Mouse (Mus musculus) right cerebral cortex, postnatal 14 days (tissue): ENCODE data around the gene Unk.
A peak's percentile ranks its signal among the peaks of the same experiment; 100 is the strongest.

ENCODE experiments used
- DNase-seq: peaks from one replicate; pipeline ENCODE4 v3.0.0; 2022

Gene Unk

GRCm38 (mm10) chr11:116030088-116030897 is at the start of gene Unk:
Unk (plus strand) TSS chr11:116030322.
- peak; percentile 94 for DNase-seq

GRCm38 (mm10) chr11:115982472-115982871 is 47.6 kb upstream of the Unk start:
- no peak for DNase-seq

- DNase-seq, result no peak
Observed at GRCm38 (mm10) chr11:115983291-115983690, 46.8 kb upstream of the Unk start.

DNA sequence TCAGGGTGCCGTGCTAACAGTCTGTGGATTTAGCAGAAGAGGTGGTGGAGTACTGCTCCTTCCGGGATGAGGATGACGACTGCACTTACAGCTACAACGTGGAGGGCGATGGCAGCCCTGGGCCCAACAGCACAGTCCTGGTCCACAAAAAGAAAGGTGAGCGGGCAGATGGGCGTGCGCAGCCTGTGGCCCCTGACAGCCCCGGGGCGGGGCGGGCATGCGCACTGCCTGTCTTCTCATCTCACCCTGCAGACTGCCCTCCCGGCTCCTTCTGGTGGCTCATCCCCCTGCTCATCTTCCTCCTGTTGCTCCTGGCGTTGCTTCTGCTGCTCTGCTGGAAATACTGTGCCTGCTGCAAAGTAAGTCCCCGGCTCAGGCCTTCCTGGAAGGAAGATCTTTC is 40.4 kb upstream of the Unk start:
- DNase-seq, result no peak

DNA sequence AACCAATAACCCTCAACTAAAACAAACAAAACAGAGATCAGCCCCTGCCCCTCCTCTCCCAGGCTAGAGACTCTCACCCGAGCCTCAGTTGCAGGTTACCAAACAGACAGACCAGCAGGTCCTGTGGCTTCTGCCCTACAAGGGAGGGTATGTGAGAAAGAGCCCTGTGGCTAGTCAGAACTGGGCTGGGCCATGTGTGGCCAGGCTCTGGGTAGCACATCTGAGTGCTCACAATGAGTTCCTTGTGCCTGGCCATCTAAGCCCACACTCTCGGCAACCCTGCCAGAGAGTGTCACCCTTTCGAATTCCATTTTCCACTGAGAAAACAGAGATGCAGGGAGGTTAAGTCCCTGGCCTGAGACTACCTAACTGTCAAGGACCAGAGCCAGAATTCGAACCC is 38.0 kb upstream of the Unk start:
- no peak for DNase-seq

GRCm38 (mm10) chr11:115995256-115995655 is 34.9 kb upstream of the Unk start:
- no peak for DNase-seq

GRCm38 (mm10) chr11:115997047-115997446 is 33.1 kb upstream of the Unk start:
- DNase-seq, result no peak

DNA sequence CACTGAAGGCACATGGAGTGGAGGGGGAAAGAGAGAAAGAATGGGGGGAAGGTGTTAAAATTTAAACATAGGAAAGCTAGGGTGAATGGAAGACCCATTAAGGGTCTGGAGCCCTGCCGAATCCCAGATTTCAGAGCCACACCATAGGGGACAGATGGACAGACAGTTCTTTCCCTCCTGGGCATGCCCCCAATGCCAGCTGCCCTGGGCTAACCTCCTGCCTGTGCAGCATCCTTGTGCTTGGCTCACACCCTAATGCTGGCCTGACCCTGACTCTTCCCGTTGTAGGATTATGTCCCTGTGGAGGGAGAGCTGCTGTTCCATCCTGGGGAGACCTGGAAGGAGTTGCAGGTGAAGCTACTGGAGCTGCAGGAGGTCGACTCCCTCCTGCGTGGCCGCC is 32.5 kb upstream of the Unk start:
- DNase-seq, result no peak

- no peak for DNase-seq
Observed at GRCm38 (mm10) chr11:115999027-115999426, 31.1 kb upstream of the Unk start.

- peak; percentile 86 for DNase-seq
Observed at GRCm38 (mm10) chr11:115999538-116000143, 30.5 kb upstream of the Unk start.

DNA sequence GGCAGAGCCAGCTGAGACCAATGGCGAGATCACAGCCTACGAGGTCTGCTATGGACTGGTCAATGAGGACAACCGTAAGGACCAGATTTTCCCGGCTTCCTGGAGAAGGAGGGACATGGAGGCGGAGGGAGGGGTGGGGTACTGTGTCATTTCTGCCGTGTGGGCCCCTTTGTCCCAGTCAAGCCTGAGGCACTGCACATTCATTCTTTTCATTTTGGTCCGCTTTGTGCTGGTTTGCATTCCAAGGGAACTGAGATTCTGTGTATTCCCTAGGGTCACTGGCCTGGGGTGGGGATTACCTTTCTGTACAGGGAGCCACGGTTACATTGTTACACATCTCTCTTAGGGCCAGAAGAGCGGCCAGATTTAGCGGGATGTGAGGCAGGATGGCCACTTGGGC is 29.5 kb upstream of the Unk start:
- DNase-seq, result no peak

- DNase-seq, result no peak
Observed at GRCm38 (mm10) chr11:116001725-116002124, 28.4 kb upstream of the Unk start.

- DNase-seq, result no peak
Observed at GRCm38 (mm10) chr11:116002894-116003293, 27.2 kb upstream of the Unk start.

DNA sequence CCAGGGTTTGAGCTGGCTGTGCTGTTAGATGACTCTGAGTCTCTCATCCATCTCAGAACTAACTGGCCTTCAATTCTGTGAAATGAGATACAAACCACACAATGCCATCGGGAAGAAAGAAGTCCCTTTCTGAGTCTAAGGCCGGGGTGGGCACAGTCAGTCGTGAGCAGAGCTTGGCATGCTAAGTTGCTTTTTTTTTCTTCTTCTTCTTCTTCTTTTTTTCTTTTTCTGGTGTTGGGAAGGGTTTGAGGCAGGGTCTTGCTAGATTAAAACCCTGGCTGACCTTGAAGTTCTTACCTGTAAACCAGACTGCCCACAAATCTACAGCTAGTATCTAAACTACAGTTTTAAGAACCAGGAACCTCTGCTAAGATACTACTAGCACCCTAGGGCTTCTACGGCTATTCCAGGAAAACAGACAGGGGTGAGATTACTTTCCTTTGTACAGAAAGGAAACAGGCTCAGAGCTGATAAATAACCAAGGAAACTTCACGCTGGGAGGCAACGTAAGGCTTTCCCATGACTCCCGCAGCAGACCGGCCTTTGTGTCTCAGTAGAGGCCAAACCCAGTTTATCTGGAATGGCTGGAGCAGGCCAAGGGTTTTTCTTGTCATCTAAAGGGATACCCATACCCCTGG is 25.8 kb upstream of the Unk start:
- DNase-seq, result no peak

DNA sequence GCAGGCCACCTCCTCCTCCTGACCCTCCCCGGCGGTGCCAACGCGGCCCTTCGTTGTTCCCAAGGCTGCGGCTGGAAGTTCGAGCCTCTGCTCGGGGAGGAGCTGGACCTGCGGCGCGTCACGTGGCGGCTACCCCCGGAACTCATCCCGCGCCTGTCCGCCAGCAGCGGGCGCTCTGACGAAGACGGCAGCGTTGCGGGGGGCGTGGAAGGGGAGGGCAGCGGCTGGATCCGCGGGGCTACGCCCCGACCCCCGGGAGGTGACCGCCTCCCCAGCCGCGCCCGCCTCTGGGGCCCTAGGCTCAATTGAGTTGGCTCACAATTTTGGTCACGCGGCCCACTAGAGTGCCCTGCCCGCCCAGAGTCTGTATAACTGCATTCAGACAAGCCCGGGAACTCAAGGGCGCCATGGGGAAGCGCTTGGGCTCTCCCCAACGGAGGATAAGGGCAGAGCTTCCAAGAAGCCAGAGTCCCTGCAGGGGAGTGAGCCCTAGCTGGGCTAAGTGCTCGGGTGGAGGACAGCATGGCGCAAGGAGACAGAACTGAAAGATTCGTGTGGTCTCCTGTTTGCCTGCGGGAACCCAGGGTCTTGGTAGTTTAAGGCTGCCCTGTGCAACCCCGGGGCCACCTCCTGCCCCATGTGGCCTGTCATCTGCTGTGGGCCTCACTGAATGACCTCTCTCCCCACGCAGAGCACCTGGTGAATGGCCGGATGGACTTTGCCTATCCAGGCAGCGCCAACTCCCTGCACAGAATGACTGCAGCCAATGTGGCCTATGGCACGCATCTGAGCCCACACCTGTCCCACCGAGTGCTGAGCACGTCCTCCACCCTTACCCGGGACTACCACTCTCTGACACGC is 25.1 kb upstream of the Unk start:
- peak; percentile 71 for DNase-seq

- DNase-seq, result no peak
Observed at GRCm38 (mm10) chr11:116005701-116006419, 24.3 kb upstream of the Unk start.

- DNase-seq, result no peak
Observed at GRCm38 (mm10) chr11:116007095-116007850, 22.8 kb upstream of the Unk start.

DNA sequence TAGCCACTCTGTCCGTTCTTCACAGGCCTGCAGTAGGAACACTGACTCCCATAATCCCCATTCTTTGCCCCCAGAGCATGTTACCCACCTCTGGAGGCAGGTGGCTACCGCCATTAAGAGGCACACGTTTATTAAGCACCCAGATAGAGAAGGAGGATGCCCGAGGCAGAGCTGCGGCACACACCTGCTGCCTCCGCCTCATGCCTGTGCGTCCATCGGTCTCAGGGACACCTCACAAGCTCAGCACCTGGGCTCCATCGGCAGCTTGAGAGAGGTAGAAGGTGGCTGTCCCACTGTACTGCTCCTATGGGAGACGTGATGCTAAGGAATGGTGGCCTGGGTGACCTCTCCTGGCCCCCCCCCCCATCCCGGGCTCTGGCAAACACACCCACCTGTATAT is 21.7 kb upstream of the Unk start:
- DNase-seq, result no peak

DNA sequence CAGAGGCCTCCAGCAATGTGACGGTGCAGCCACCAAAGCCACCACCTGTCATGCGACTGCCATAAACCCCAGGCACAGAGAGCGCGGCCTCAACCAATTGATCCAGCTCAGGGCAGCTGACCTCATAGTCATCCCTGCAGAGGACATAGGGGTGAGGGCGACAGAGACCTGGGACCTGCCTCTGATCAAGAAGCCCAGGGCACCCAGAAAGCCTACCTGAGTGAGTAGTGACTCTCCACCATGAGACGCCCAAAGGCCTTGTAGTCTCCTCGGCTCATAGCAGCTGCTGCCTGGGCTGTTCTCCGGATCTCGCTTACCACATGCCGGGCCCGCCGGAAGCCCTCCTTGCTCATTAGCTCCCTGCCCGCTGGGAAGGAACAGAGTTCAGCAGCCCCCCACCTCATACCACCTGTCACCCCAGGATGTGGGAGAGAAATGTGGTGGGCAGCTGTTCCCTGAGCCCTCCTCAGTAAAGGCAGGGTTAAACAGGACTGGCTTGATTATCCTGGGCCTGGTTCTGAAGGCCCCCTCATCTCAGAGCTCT is 21.2 kb upstream of the Unk start:
- DNase-seq, result no peak

GRCm38 (mm10) chr11:116009661-116010060 is 20.5 kb upstream of the Unk start:
- no peak for DNase-seq

DNA sequence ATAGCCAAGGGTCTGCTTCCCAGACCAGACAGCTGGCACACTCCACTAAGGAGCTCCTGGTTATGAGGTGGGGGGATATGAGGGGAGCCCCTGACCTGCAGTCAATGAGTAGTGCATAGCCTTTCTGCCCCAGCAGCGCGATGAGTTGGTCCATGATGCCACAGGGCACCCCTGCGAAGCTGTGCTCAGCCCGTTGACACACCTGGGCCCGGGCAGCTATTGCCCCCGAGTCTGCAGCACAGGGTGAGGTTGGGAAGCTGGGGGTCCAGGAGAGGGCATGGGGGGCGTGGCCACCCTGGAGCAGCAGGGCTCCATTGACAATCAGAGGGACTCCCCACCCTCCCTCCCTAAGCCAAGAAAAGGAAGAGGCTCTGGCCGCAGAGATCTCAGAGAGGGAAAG is 20.0 kb upstream of the Unk start:
- no peak for DNase-seq
